ENCODE assay signal across 8 mouse cellular contexts in genomic region chr12:65036190-65036870, GRCm38 (mm10). TPM values are rescaled to one million over a fixed set of nuclear protein-coding genes. Genes with fewer than 3 reads are reported as not detected.
A peak's percentile ranks its signal among the peaks of the same experiment; 100 is the strongest.
DNase-seq lines count a peak whose midpoint lies in the region; ATAC-seq and TF ChIP-seq lines count a peak whose summit lies in the region.

TSS of gene Prpf39 (plus strand) at chr12:65036333.

- peak within 1 kb of the TSS; percentile 97 for H3K9ac ChIP-seq in embryonic facial prominence, embryonic 13.5 days
- peak within 1 kb of the TSS; percentile 99 for H3K9ac ChIP-seq in heart, adult 2 months (ENCODE audit: low read depth, low read length)
- H3K9ac ChIP-seq in limb, embryonic 13.5 days = peak within 1 kb of the TSS; percentile 94
- peak within 1 kb of the TSS; percentile 92 for H3K9ac ChIP-seq in midbrain, embryonic 16.5 days (ENCODE audit: low read depth, low read length)

- H3K4me2 ChIP-seq in embryonic facial prominence, embryonic 13.5 days = peak within 1 kb of the TSS; percentile 73
- H3K4me2 ChIP-seq in limb, embryonic 13.5 days (replicated peaks) = peak within 1 kb of the TSS; percentile 78
- H3K4me2 ChIP-seq in midbrain, embryonic 16.5 days (ENCODE audit: low read length) = peak within 1 kb of the TSS; percentile 64

- ATAC-seq in embryonic facial prominence, embryonic 13.5 days (ENCODE audit: insufficient number of reproducible peaks, insufficient read depth, low FRiP score, low TSS enrichment, low read depth) = peak; percentile 94
- peak; percentile 95 for ATAC-seq in limb, embryonic 13.5 days (ENCODE audit: low FRiP score, low read depth)
- ATAC-seq in midbrain, embryonic 16.5 days = peak; percentile 95

- TF ChIP-seq CTCF in heart, adult 2 months (IDR thresholded peaks at IDR 0.05) = no peak; the same call in 1 of the 2 replicates

- peak within 1 kb of the TSS; percentile 89 for H3K27ac ChIP-seq in embryonic facial prominence, embryonic 13.5 days
- H3K27ac ChIP-seq in heart, adult 2 months = peak within 1 kb of the TSS; percentile 96
- H3K27ac ChIP-seq in limb, embryonic 13.5 days = peak within 1 kb of the TSS; percentile 88
- H3K27ac ChIP-seq in midbrain, embryonic 16.5 days (ENCODE audit: low read length) = peak within 1 kb of the TSS; percentile 76

- H3K4me1 ChIP-seq in embryonic facial prominence, embryonic 13.5 days = peaks cover 18% of the 10 kb centered on the region
- H3K4me1 ChIP-seq in heart, adult 2 months (ENCODE audit: control insufficient read depth, insufficient read depth, low read length) = peaks cover 11% of the 10 kb centered on the region
- H3K4me1 ChIP-seq in limb, embryonic 13.5 days = peaks cover 19% of the 10 kb centered on the region
- H3K4me1 ChIP-seq in midbrain, embryonic 16.5 days (ENCODE audit: control insufficient read depth, insufficient read depth, low read length) = peaks cover 24% of the 10 kb centered on the region

- no peaks in the 10 kb centered on the region for H3K9me3 ChIP-seq in embryonic facial prominence, embryonic 13.5 days
- no peaks in the 10 kb centered on the region for H3K9me3 ChIP-seq in limb, embryonic 13.5 days
- no peaks in the 10 kb centered on the region for H3K9me3 ChIP-seq in midbrain, embryonic 16.5 days (replicated peaks; ENCODE audit: control insufficient read depth, low read length, poor library complexity, severe bottlenecking)

- DNase-seq in 3134 (ENCODE audit: extremely low read depth, insufficient read length, low spot score) = peak; percentile 88
- peak; percentile 93 to 97 for DNase-seq in adrenal gland, postnatal 36 days
- DNase-seq in heart, adult 2 months = peak; percentile 95 to 96
- DNase-seq in kidney, adult 8-10 months = peak; percentile 87 to 91
- DNase-seq in spleen, postnatal 10 days (ENCODE audit: low spot score in 2 of 2) = peak; percentile 92 to 96

- WGBS in embryonic facial prominence, embryonic 13.5 days = under 1% methylated on average over 57 of the region's 65 CpGs
- WGBS in heart, adult 2 months = 1% methylated on average over 60 of the region's 65 CpGs
- WGBS in limb, embryonic 13.5 days = under 1% methylated on average over 60 of the region's 65 CpGs
- WGBS in midbrain, embryonic 16.5 days = under 1% methylated on average over 63 of the region's 65 CpGs

- TF ChIP-seq EP300 in heart, adult 2 months (IDR thresholded peaks at IDR 0.05; ENCODE audit: insufficient read depth, low read depth, low read length) = no peak

- H3K4me3 ChIP-seq in embryonic facial prominence, embryonic 13.5 days = peak within 1 kb of the TSS; percentile 93
- H3K4me3 ChIP-seq in heart, adult 2 months = peak within 1 kb of the TSS; percentile 96
- H3K4me3 ChIP-seq in limb, embryonic 13.5 days = peak within 1 kb of the TSS; percentile 92
- H3K4me3 ChIP-seq in midbrain, embryonic 16.5 days (ENCODE audit: low read depth, low read length) = peak within 1 kb of the TSS; percentile 95

- H3K79me2 ChIP-seq in heart, adult 2 months (replicated peaks; ENCODE audit: control insufficient read depth, insufficient read depth, low read length) = peaks cover 7% of the 10 kb centered on the region

- TF ChIP-seq POLR2A in heart, adult 2 months (IDR thresholded peaks at IDR 0.05; ENCODE audit: insufficient read depth, low read depth, low read length) = peak; percentile 88; the same call in 1 of the 2 replicates

- no peaks in the 10 kb centered on the region for H3K36me3 ChIP-seq in embryonic facial prominence, embryonic 13.5 days
- H3K36me3 ChIP-seq in heart, adult 2 months (ENCODE audit: control insufficient read depth, insufficient read depth, low read length) = peaks cover 25% of the 10 kb centered on the region
- 0 out of 2 replicates have a peak, but pooled peaks cover 4% of the 10 kb centered on the region for H3K36me3 ChIP-seq in limb, embryonic 13.5 days
- H3K36me3 ChIP-seq in midbrain, embryonic 16.5 days (ENCODE audit: control insufficient read depth, insufficient read depth, low read length) = no peaks in the 10 kb centered on the region

- H3K27me3 ChIP-seq in embryonic facial prominence, embryonic 13.5 days = no peaks in the 10 kb centered on the region
- no peaks in the 10 kb centered on the region for H3K27me3 ChIP-seq in heart, adult 2 months (ENCODE audit: control insufficient read depth, insufficient read depth, low read length)
- no peaks in the 10 kb centered on the region for H3K27me3 ChIP-seq in limb, embryonic 13.5 days
- no peaks in the 10 kb centered on the region for H3K27me3 ChIP-seq in midbrain, embryonic 16.5 days (ENCODE audit: control insufficient read depth, insufficient read depth, low read depth, low read length)

- intact Hi-C loops in heart, adult 2 months (cut with DNase I) = loop anchor here (5.0 kb wide), 2 partner anchors 36 to 69 kb away; partner anchors contain the start of genes Fkbp3, Klhl28 and Togaram1

RNA-seq across cellular contexts. Expression of gene Prpf39, which starts in this region (rescaled TPM):
- 10 to 100 TPM; 28.5 to 34.3 TPM for total RNA-seq in adrenal gland, postnatal 36 days (2021)
- 68.1 and 76.9 TPM in 2 replicates for polyA plus RNA-seq in embryonic facial prominence, embryonic 13.5 days (2015; fragmentation: Nextera tagmentation; extraction: Ambion mirVana)
- total RNA-seq in heart, adult 2 months (2021) = 10 to 100 TPM; 11.1 to 12.9 TPM
- 6.2 and 11.9 TPM in 2 replicates for polyA plus RNA-seq in heart, adult 2 months (2012; rRNA removed)
- polyA plus RNA-seq in limb, embryonic 13.5 days (2015; fragmentation: Nextera tagmentation; extraction: Ambion mirVana) = 68.1 and 71.7 TPM in 2 replicates
- polyA plus RNA-seq in midbrain, embryonic 16.5 days (2015; fragmentation: Nextera tagmentation; extraction: Ambion mirVana) = 52.9 and 56.3 TPM in 2 replicates

Comparison
In these comparisons a context has a peak if more than half of its experiments do, and no peak if none do; other contexts are left out.
1. Peak in every context shown above with its lines: DNase-seq, ATAC-seq, H3K4me3 ChIP-seq and H3K27ac ChIP-seq.